Mouse (Mus musculus) spleen, adult 2 months (tissue): Measurements from ENCODE around the gene Tmem106c. TPM values are rescaled to one million over a fixed set of nuclear protein-coding genes. Genes with fewer than 3 reads are reported as not detected.

ENCODE experiments used
- DNase-seq, 2 experiments: peaks; one replicate each; pipeline versions ENCODE4 v3.0.0 to v3.0.0-alpha.2; 2012 to 2021; ENCODE audit warnings: low spot score in 2 of 2, low read depth in 1 of 2
- H3K27ac ChIP-seq: fragments of 200-500 bp; 2 replicates; pipeline ENCODE4 v1.5.1; 2012; ENCODE audit warnings: low read length, inconsistent platforms; ENCODE audit not compliant: insufficient read depth
- H3K27me3 ChIP-seq: fragments of 200-500 bp; 2 replicates; pipeline ENCODE4 v1.6.1; 2012; ENCODE audit warnings: mild to moderate bottlenecking, moderate library complexity, low read length, inconsistent platforms; ENCODE audit not compliant: control insufficient read depth, insufficient read depth
- H3K36me3 ChIP-seq: fragments of 200-500 bp; 2 replicates; pipeline ENCODE4 v1.6.1; 2012; ENCODE audit warnings: mild to moderate bottlenecking, low read length, inconsistent platforms; ENCODE audit not compliant: control insufficient read depth, insufficient read depth
- H3K4me1 ChIP-seq: fragments of 200-500 bp; 2 replicates; pipeline ENCODE4 v1.6.1; 2011; ENCODE audit warnings: inconsistent platforms; ENCODE audit not compliant: control insufficient read depth, insufficient read depth, insufficient read length
- H3K4me3 ChIP-seq: fragments of 200-500 bp; 2 replicates; pipeline ENCODE4 v1.5.1; 2011; ENCODE audit warnings: mild to moderate bottlenecking, inconsistent platforms; ENCODE audit not compliant: insufficient read depth, insufficient read length; ENCODE audit errors: extremely low read depth
- CTCF ChIP-seq: fragments of 200-500 bp; IDR thresholded peaks from 2 replicates; pipeline ENCODE4 v1.5.1; 2011; ENCODE audit warnings: mild to moderate bottlenecking, inconsistent platforms; ENCODE audit not compliant: insufficient read depth, insufficient read length, insufficient replicate concordance; ENCODE audit errors: extremely low read depth
- POLR2A ChIP-seq: fragments of 200-500 bp; IDR thresholded peaks from 2 replicates; pipeline ENCODE4 v1.6.1; 2011; ENCODE audit warnings: low read depth, low read length, inconsistent platforms
- WGBS: fragments of 180-500 bp; shearing (Covaris S2); methylation state at CpG from one replicate; pipeline ENCODE4 v1.1.7; 2018; 5-methylcytosine and 5-hydroxymethylcytosine counted together
- polyA plus RNA-seq: library from polyadenylated mRNA; depleted of rRNA; stranded (reverse); fragments of >200 nt; gene quantifications from 2 replicates; pipeline ENCODE4 v1.2.3, GENCODE M21; 2012

The Tmem106c gene
- polyA plus RNA-seq, 1 experiment, result 22.9 TPM

DNA sequence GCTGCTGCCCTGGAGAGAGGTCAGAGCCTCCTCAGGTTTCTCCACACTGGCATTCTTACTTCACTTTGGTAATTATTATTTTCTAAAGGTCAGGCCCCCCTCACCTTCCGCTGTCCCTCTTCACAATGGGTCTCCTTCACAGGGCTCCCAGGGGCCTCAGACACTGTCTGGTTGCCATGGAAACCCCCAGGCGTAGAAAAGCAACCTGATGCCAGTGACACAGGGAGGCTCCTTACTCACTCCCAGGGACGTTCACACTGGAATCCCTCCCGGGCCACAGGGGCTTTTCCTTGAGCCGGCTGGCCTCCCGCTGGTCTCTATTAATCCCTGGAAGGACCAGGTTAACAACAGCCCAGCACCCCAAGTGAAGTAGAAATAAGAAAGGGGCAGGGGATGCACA lies 26.1 kb downstream of the Tmem106c start:
- H3K27ac ChIP-seq, result no peak overlapping the region
- 48% methylated on average over 6 of the region's 6 CpGs for WGBS
- no peaks in the 10 kb centered on the region for H3K27me3 ChIP-seq
- TF ChIP-seq CTCF, result no peak
- no peak for TF ChIP-seq POLR2A
- no peaks in the 10 kb centered on the region for H3K4me1 ChIP-seq
- no peak for DNase-seq
- H3K4me3 ChIP-seq, result no peak overlapping the region
- no peaks in the 10 kb centered on the region for H3K36me3 ChIP-seq

GRCm38 (mm10) chr15:97990721-97991120 lies 26.7 kb downstream of the Tmem106c start:
- no peak overlapping the region for H3K27ac ChIP-seq
- H3K4me3 ChIP-seq, result no peak overlapping the region
- no peaks in the 10 kb centered on the region for H3K27me3 ChIP-seq
- no peak for TF ChIP-seq POLR2A
- TF ChIP-seq CTCF, result no peak
- no peaks in the 10 kb centered on the region for H3K4me1 ChIP-seq
- no peak for DNase-seq
- no peaks in the 10 kb centered on the region for H3K36me3 ChIP-seq
- 67% methylated on average over 4 of the region's 4 CpGs for WGBS

GRCm38 (mm10) chr15:97991285-97991895 lies 27.4 kb downstream of the Tmem106c start:
- Histone ChIP-seq H3K36me3 (no peaks in the 10 kb centered on the region), H3K27ac (no peak overlapping the region), H3K27me3 (no peaks in the 10 kb centered on the region), H3K4me1 (no peaks in the 10 kb centered on the region), H3K4me3 (no peak overlapping the region)
- DNase-seq, result no peak
- WGBS, result 84% methylated on average over 12 of the region's 12 CpGs
- TF ChIP-seq CTCF, result no peak
- TF ChIP-seq POLR2A, result no peak

DNA sequence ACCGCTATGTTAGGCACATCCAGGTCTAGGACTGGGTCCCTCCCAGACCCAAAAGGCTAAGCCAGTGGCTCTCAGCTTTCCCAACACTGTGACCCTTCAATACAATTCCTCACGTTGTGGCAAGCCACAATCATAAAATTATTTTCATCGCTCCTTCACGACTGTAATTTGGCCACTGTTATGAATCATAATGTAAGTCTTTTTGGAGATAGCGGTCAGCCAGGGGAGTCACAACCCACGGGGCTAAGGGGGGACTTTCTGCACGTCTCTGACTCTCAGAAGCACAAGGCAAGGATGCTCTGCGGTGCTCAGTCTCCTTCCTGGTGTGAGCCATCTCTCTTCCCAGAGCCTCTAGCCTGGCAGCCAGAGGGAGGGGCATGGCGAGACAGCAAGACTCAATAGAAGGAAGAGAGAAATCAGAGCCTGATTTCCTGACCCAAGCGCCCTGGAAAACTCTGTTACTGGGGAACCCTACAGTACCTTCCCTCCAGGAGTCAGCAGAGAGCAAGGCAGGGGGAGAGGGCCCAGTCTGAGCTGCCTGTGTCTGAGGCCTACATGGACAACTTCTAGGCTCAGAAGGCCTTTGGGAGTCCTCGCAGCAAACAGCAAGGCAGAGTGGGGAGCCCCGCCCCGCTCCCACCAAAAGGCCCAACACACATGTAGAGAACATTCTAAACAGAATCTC lies 28.2 kb downstream of the Tmem106c start:
- WGBS, result 84% methylated on average over 13 of the region's 13 CpGs
- Histone ChIP-seq H3K4me1 (no peaks in the 10 kb centered on the region), H3K27ac (no peak overlapping the region), H3K27me3 (no peaks in the 10 kb centered on the region), H3K36me3 (no peaks in the 10 kb centered on the region), H3K4me3 (no peak overlapping the region)
- no peak for DNase-seq
- no peak for TF ChIP-seq POLR2A
- no peak for TF ChIP-seq CTCF

DNA sequence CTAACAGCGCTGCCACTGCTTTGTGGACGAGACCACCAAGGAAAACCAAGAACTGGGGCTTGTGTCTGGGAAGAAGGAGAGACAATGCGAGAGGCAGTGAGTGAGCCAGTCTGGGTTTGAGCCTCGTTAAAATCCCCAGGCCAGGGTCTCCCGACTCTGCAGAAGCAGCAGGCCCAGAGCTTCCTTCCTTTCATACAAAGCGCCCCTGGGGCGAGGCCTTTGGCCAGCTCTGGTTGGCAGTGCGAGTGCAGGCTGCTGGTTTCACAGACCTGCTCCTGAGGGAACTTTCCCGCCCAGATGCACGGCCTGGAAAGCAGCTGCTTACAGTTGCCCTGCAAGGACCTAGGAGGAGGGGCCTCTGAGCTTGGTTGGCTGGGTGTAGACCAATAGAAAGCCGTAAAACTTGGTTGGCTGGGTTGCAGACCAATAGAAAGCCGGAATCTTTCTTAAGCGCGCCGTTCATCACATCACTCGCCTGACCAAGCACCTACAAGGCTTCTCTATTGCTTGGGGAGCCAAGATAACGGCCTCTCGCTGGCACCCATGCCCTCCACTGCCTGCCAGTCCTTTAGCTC lies 28.8 kb downstream of the Tmem106c start:
- Histone ChIP-seq H3K27me3 (no peaks in the 10 kb centered on the region), H3K4me3 (peak overlapping the region; percentile 33; the same call in 1 of the 2 replicates), H3K36me3 (no peaks in the 10 kb centered on the region), H3K27ac (no peak overlapping the region), H3K4me1 (no peaks in the 10 kb centered on the region)
- peak; percentile 31 to 51 for DNase-seq
- TF ChIP-seq POLR2A (no peak), CTCF (no peak)
- WGBS, result 16% methylated on average over 18 of the region's 18 CpGs

- H3K27ac ChIP-seq, result no peak overlapping the region
- TF ChIP-seq CTCF (no peak), POLR2A (no peak)
- no peaks in the 10 kb centered on the region for H3K36me3 ChIP-seq
- H3K4me1 ChIP-seq, result no peaks in the 10 kb centered on the region
- peaks cover 10% of the 10 kb centered on the region; the same call in 1 of the 2 replicates for H3K27me3 ChIP-seq
- DNase-seq, result no peak
- 83% methylated on average over 13 of the region's 13 CpGs for WGBS
- H3K4me3 ChIP-seq, result no peak overlapping the region
Observed at GRCm38 (mm10) chr15:97996716-97997256, 32.8 kb downstream of the Tmem106c start.

- TF ChIP-seq POLR2A (no peak), CTCF (no peak)
- H3K36me3 ChIP-seq, result no peaks in the 10 kb centered on the region
- WGBS, result 17% methylated on average over 13 of the region's 13 CpGs
- DNase-seq, result no peak
- no peak overlapping the region for H3K27ac ChIP-seq
- H3K27me3 ChIP-seq, result peaks cover 28% of the 10 kb centered on the region
- no peak overlapping the region for H3K4me3 ChIP-seq
- no peaks in the 10 kb centered on the region; the same call in 1 of the 2 replicates for H3K4me1 ChIP-seq
Observed at GRCm38 (mm10) chr15:97999546-97999945, 35.5 kb downstream of the Tmem106c start.
